Mouse (Mus musculus) MEL (cell line): ENCODE results near the gene Akr1cl. TPM values are rescaled to one million over a fixed set of nuclear protein-coding genes. Genes with fewer than 3 reads are reported as not detected.

Experiments
- DNase-seq: peaks from one replicate; pipeline ENCODE4 v3.0.0; 2011; ENCODE audit warnings: low read depth, low spot score
- H3K27ac ChIP-seq: 2 replicates; pipeline ENCODE4 v1.5.1; 2012; ENCODE audit warnings: low read depth, mild to moderate bottlenecking, control low read depth, low read length, moderate library complexity; ENCODE audit not compliant: control insufficient read depth
- H3K27me3 ChIP-seq, 2 experiments: fragments of 150-350 bp in 1 of 2; sonication (generic) in 1 of 2; 2 replicates each; pipeline ENCODE4 v1.6.1; 2012; ENCODE audit warnings: low read length in 2 of 2, mild to moderate bottlenecking in 2 of 2, improper control_type of control experiment in 1 of 2, moderate library complexity in 1 of 2; ENCODE audit not compliant: insufficient read depth in 2 of 2, control insufficient read depth in 1 of 2
- H3K36me3 ChIP-seq, 2 experiments: 2 replicates each; pipeline ENCODE4 v1.6.1; 2012 to 2014; ENCODE audit warnings: low read length in 2 of 2, improper control_type of control experiment in 1 of 2, inconsistent platforms in 1 of 2, mild to moderate bottlenecking in 1 of 2; ENCODE audit not compliant: insufficient read depth in 2 of 2, control insufficient read depth in 1 of 2
- H3K4me1 ChIP-seq, 2 experiments: fragments of 150-350 bp in 1 of 2; sonication (generic) in 1 of 2; 2 replicates each; pipeline ENCODE4 v1.6.1; 2012; ENCODE audit warnings: low read length in 2 of 2, improper control_type of control experiment in 1 of 2, mild to moderate bottlenecking in 1 of 2; ENCODE audit not compliant: insufficient read depth in 2 of 2, control insufficient read depth in 1 of 2
- H3K4me3 ChIP-seq, 2 experiments: fragments of 150-350 bp in 1 of 2; sonication (generic) in 1 of 2; 2 replicates each; pipeline ENCODE4 v1.5.1; 2012; ENCODE audit warnings: low read depth in 2 of 2, low read length in 2 of 2, mild to moderate bottlenecking in 2 of 2, moderate library complexity in 2 of 2, control low read depth in 1 of 2, improper control_type of control experiment in 1 of 2; ENCODE audit not compliant: control insufficient read depth in 1 of 2, insufficient read depth in 1 of 2
- H3K79me2 ChIP-seq: 2 replicates; pipeline ENCODE4 v1.6.1; 2012; ENCODE audit warnings: mild to moderate bottlenecking, low read length, moderate library complexity; ENCODE audit not compliant: control insufficient read depth, poor library complexity, insufficient read depth
- H3K9ac ChIP-seq: 2 replicates; pipeline ENCODE4 v1.6.1; 2012; ENCODE audit warnings: low read depth, mild to moderate bottlenecking, control low read depth, low read length, moderate library complexity; ENCODE audit not compliant: control insufficient read depth, poor library complexity, severe bottlenecking
- H3K9me3 ChIP-seq: fragments of 150-350 bp; sonication (generic); replicated peaks from 2 replicates; pipeline ENCODE4 v1.6.1; 2012; ENCODE audit warnings: mild to moderate bottlenecking, low read length, improper control_type of control experiment, moderate library complexity; ENCODE audit not compliant: insufficient read depth
- CTCF ChIP-seq, 3 experiments: IDR thresholded peaks in 2 of 3; conservative IDR thresholded peaks in 1 of 3; 2 replicates each; pipeline ENCODE4 v1.5.1; 2011 to 2012; ENCODE audit warnings: low read length in 3 of 3, low read depth in 2 of 3, mild to moderate bottlenecking in 2 of 3, improper control_type of control experiment in 1 of 3, inconsistent platforms in 1 of 3, mixed read lengths in 1 of 3, moderate library complexity in 1 of 3; ENCODE audit not compliant: control insufficient read depth in 1 of 3, insufficient read depth in 1 of 3, poor library complexity in 1 of 3, severe bottlenecking in 1 of 3
- ETS1 ChIP-seq: IDR thresholded peaks from 2 replicates; pipeline ENCODE4 v1.6.1; 2012; ENCODE audit warnings: low read depth, mild to moderate bottlenecking, inconsistent platforms, low read length, improper control_type of control experiment, moderate library complexity
- HCFC1 ChIP-seq: IDR thresholded peaks from 2 replicates; pipeline ENCODE4 v1.6.1; 2012; ENCODE audit warnings: low read depth, mild to moderate bottlenecking, inconsistent platforms, low read length, improper control_type of control experiment, moderate library complexity
- KAT2A ChIP-seq: conservative IDR thresholded peaks from 2 replicates; pipeline ENCODE4 v1.6.1; 2012; ENCODE audit warnings: low read depth, low read length, improper control_type of control experiment, inconsistent platforms
- MAZ ChIP-seq: IDR thresholded peaks from 2 replicates; pipeline ENCODE4 v1.6.1; 2012; ENCODE audit warnings: low read depth, mild to moderate bottlenecking, inconsistent platforms, low read length, improper control_type of control experiment
- MEF2A ChIP-seq: IDR thresholded peaks from 2 replicates; pipeline ENCODE4 v1.6.1; 2014; ENCODE audit warnings: low read depth, mild to moderate bottlenecking, inconsistent platforms, low read length, improper control_type of control experiment; ENCODE audit not compliant: poor library complexity, insufficient replicate concordance, severe bottlenecking; ENCODE audit errors: extremely low read depth
- MYC ChIP-seq: IDR thresholded peaks from 2 replicates; pipeline ENCODE4 v1.6.1; 2011; ENCODE audit warnings: low read depth, mild to moderate bottlenecking, low read length, improper control_type of control experiment, moderate library complexity
- POLR2AphosphoS2 ChIP-seq: IDR thresholded peaks from 2 replicates; pipeline ENCODE4 v1.6.1; 2011; ENCODE audit warnings: low read length, improper control_type of control experiment
- POLR2AphosphoS5 ChIP-seq: IDR thresholded peaks from 2 replicates; pipeline ENCODE4 v1.6.1; 2012; ENCODE audit warnings: low read depth, borderline replicate concordance, mild to moderate bottlenecking, inconsistent platforms, low read length, moderate library complexity, mixed read lengths
- RAD21 ChIP-seq: IDR thresholded peaks from 2 replicates; pipeline ENCODE4 v1.6.1; 2011; ENCODE audit warnings: mild to moderate bottlenecking, low read depth, low read length, improper control_type of control experiment
- RCOR1 ChIP-seq: IDR thresholded peaks from 2 replicates; pipeline ENCODE4 v1.6.1; 2012; ENCODE audit warnings: low read depth, mild to moderate bottlenecking, inconsistent platforms, low read length, improper control_type of control experiment
- SMC3 ChIP-seq: IDR thresholded peaks from 2 replicates; pipeline ENCODE4 v1.6.1; 2011; ENCODE audit warnings: low read depth, low read length, improper control_type of control experiment
- TAL1 ChIP-seq: IDR thresholded peaks from 2 replicates; pipeline ENCODE4 v1.6.1; 2012; ENCODE audit warnings: mild to moderate bottlenecking, inconsistent platforms, low read length, moderate library complexity, mixed read lengths
- ZMIZ1 ChIP-seq: IDR thresholded peaks from 2 replicates; pipeline ENCODE4 v1.6.1; 2012; ENCODE audit warnings: low read depth, mild to moderate bottlenecking, inconsistent platforms, low read length, improper control_type of control experiment, moderate library complexity
- polyA plus RNA-seq, 2 experiments: library from polyadenylated mRNA; stranded (reverse) in 1 of 2; unstranded in 1 of 2; fragments of >175 nt in 1 of 2; fragments of >200 nt in 1 of 2; gene quantifications; 2 replicates each; pipeline versions ENCODE4 v1.2.1 to v1.2.4; 2012; ENCODE audit warnings: low replicate concordance in 2 of 2, low read depth in 1 of 2; ENCODE audit not compliant: insufficient read length in 2 of 2, insufficient read depth in 1 of 2, missing spikeins in 1 of 2
- total RNA-seq: library from RNA; depleted of rRNA; stranded (reverse); fragments of 300-350 nt; gene quantifications from 2 replicates; pipeline ENCODE4 v1.2.3, GENCODE M21; 2012

The Akr1cl gene
- total and polyA plus RNA-seq, 3 experiments = not detected

- no peak overlapping the region for H3K4me3 ChIP-seq
- DNase-seq = peak; percentile 8
- no peaks in the 10 kb centered on the region for H3K4me1 ChIP-seq
- no peak overlapping the region for H3K27ac ChIP-seq
- TF ChIP-seq CTCF (IDR thresholded peaks at IDR 0.05 in 2 of 3, conservative IDR thresholded peaks at IDR 0.05 in 1 of 3; ENCODE audit: control insufficient read depth in 1 of 3, insufficient read depth in 1 of 3, low read depth in 2 of 3, low read length in 3 of 3, poor library complexity in 1 of 3, severe bottlenecking in 1 of 3) = peak in 1 of 3 experiments; percentile 27; a peak in 2 of 6 replicates
- TF ChIP-seq POLR2AphosphoS2 = no peak
- TF ChIP-seq SMC3 = peak; percentile 25; the same call in 1 of the 2 replicates
- H3K9ac ChIP-seq = no peak overlapping the region
- H3K36me3 ChIP-seq = no peaks in the 10 kb centered on the region
- no peaks in the 10 kb centered on the region; a peak in 1 of 4 replicates for H3K27me3 ChIP-seq
- no peaks in the 10 kb centered on the region for H3K79me2 ChIP-seq
- H3K9me3 ChIP-seq = no peaks in the 10 kb centered on the region
Observed at GRCm38 (mm10) chr1:65075607-65076006, 43.0 kb upstream of the Akr1cl start.

- H3K4me3 ChIP-seq = no peak within 1 kb of the TSS
- no peak within 1 kb of the TSS for H3K27ac ChIP-seq
- no peaks in the 10 kb centered on the region for H3K9me3 ChIP-seq
- no peak within 1 kb of the TSS for H3K9ac ChIP-seq
- TF ChIP-seq ZMIZ1 = no peak
- no peak for TF ChIP-seq TAL1
- TF ChIP-seq ETS1 = no peak
- no peaks in the 10 kb centered on the region for H3K36me3 ChIP-seq
- no peaks in the 10 kb centered on the region for H3K4me1 ChIP-seq
- DNase-seq = no peak
- no peaks in the 10 kb centered on the region; a peak in 1 of 4 replicates for H3K27me3 ChIP-seq
- H3K79me2 ChIP-seq = no peaks in the 10 kb centered on the region
Observed at GRCm38 (mm10) chr1:65073589-65073988, 41.0 kb upstream of the Akr1cl start, which contains the start of gene Crygc. Gene Crygc, minus strand, starts transcription at chr1:65073689.

GRCm38 (mm10) chr1:65067842-65068241 lies 35.3 kb upstream of the Akr1cl start:
- no peak for DNase-seq
- Histone ChIP-seq H3K27me3 (no peaks in the 10 kb centered on the region), H3K79me2 (no peaks in the 10 kb centered on the region), H3K4me1 (no peaks in the 10 kb centered on the region), H3K27ac (no peak overlapping the region), H3K9ac (no peak overlapping the region), H3K9me3 (no peaks in the 10 kb centered on the region), H3K4me3 (no peak overlapping the region), H3K36me3 (no peaks in the 10 kb centered on the region)
- TF ChIP-seq SMC3 (no peak), RCOR1 (no peak)

- Histone ChIP-seq H3K27ac (no peak overlapping the region), H3K9me3 (no peaks in the 10 kb centered on the region), H3K4me1 (no peaks in the 10 kb centered on the region), H3K9ac (no peak overlapping the region), H3K36me3 (no peaks in the 10 kb centered on the region), H3K4me3 (no peak overlapping the region), H3K79me2 (no peaks in the 10 kb centered on the region), H3K27me3 (peaks cover 0 to 1% of the 10 kb centered on the region in 2 experiments; a peak in 1 of 4 replicates)
- TF ChIP-seq RAD21 (no peak), KAT2A (no peak), ETS1 (no peak), CTCF (IDR thresholded peaks at IDR 0.05 in 2 of 3, conservative IDR thresholded peaks at IDR 0.05 in 1 of 3; ENCODE audit: control insufficient read depth in 1 of 3, insufficient read depth in 1 of 3, low read depth in 2 of 3, low read length in 3 of 3, poor library complexity in 1 of 3, severe bottlenecking in 1 of 3) (no peak), MYC (no peak), POLR2AphosphoS5 (no peak), HCFC1 (no peak), TAL1 (no peak), MAZ (no peak), MEF2A (no peak)
- no peak for DNase-seq
Observed at GRCm38 (mm10) chr1:65064201-65064600, 31.6 kb upstream of the Akr1cl start.
